Mouse (Mus musculus): ENCODE data around the gene Tmem262. TPM values are rescaled to one million over a fixed set of nuclear protein-coding genes. Genes with fewer than 3 reads are reported as not detected.

The Tmem262 gene
- total RNA-seq, 2 experiments from 2014 or later: not detected

Small RNA genes lying within 50 kb of the gene (microRNA-seq; reads per million reads assigned to microRNA genes)
- 3.9 to 4.4 reads per million in 2 experiments for gene Mir6988

Other genes starting within 250 kb of the Tmem262 start
- gene Frmd8, start 204.8 kb upstream of the Tmem262 start, total RNA-seq (2021): 10 to 100 TPM; 15.6 to 15.8 TPM
- gene Slc25a45, start 202.2 kb upstream of the Tmem262 start, total RNA-seq (2021): 1 to 10 TPM; 3.1 to 3.4 TPM
- gene Tigd3, start 185.9 kb upstream of the Tmem262 start, total RNA-seq (2021): 1 to 10 TPM; 3.4 TPM
- gene Dpf2, start 167.0 kb upstream of the Tmem262 start, total RNA-seq (2021): 10 to 100 TPM; 82.5 to 95.6 TPM
- 1 to 10 TPM; 6.3 to 6.4 TPM for gene Cdc42ep2, start 155.2 kb upstream of the Tmem262 start, total RNA-seq (2021)
- 1 to 10 TPM; 5.4 to 6.5 TPM for gene Pola2, start 115.8 kb upstream of the Tmem262 start, total RNA-seq (2021)
- gene Slc22a20, start 93.9 kb upstream of the Tmem262 start, total RNA-seq (2021): not detected
- 10 to 100 TPM; 20.5 to 21.9 TPM for gene Capn1, start 64.1 kb upstream of the Tmem262 start, total RNA-seq (2021)
- gene Syvn1, start 33.5 kb upstream of the Tmem262 start, total RNA-seq (2021): 10 to 100 TPM; 41.8 to 45.7 TPM
- 10 to 100 TPM; 43.1 to 47.4 TPM for gene Mrpl49, start 22.2 kb upstream of the Tmem262 start, total RNA-seq (2021)
- gene Fau, start 22.2 kb upstream of the Tmem262 start, total RNA-seq (2021): 100 to 1,000 TPM; 588 to 687 TPM
- 10 to 100 TPM; 38.0 to 41.5 TPM for gene Znhit2, start 18.8 kb upstream of the Tmem262 start, total RNA-seq (2021)
- gene Tm7sf2, start 11.7 kb upstream of the Tmem262 start, total RNA-seq (2021): 10 to 100 TPM; 27.8 to 28.8 TPM
- 10 to 100 TPM; 83.7 to 96.3 TPM for gene Vps51, start 2.8 kb upstream of the Tmem262 start, total RNA-seq (2021)
- not detected for gene Gm28374, start 2.2 kb downstream of the Tmem262 start, total RNA-seq (2021)
- gene Zfpl1, start 4.9 kb downstream of the Tmem262 start, total RNA-seq (2021): 10 to 100 TPM; 37.1 to 44.2 TPM
- gene Cdca5, start 5.0 kb downstream of the Tmem262 start, total RNA-seq (2021): under 1 TPM in 1 of 2 experiments, not detected in 1; 0.37 TPM
- not detected for gene AC131692.1, start 14.4 kb downstream of the Tmem262 start, total RNA-seq (2021)
- not detected for gene Naaladl1, start 25.7 kb downstream of the Tmem262 start, total RNA-seq (2021)
- 10 to 100 TPM; 15.5 to 17.9 TPM for gene Sac3d1, start 38.6 kb downstream of the Tmem262 start, total RNA-seq (2021)
- gene Snx15, start 48.3 kb downstream of the Tmem262 start, total RNA-seq (2021): 10 to 100 TPM; 36.7 to 40.7 TPM
- under 1 TPM; 0.45 to 0.69 TPM for gene Batf2, start 61.0 kb downstream of the Tmem262 start, total RNA-seq (2021)
- gene Arl2, start 61.5 kb downstream of the Tmem262 start, total RNA-seq (2021): 10 to 100 TPM; 75.5 to 76.1 TPM
- gene Majin, start 104.4 kb downstream of the Tmem262 start, total RNA-seq (2021): not detected
- not detected for gene Gpha2, start 146.3 kb downstream of the Tmem262 start, total RNA-seq (2021)
- 100 to 1,000 TPM; 137 to 146 TPM for gene Ppp2r5b, start 155.8 kb downstream of the Tmem262 start, total RNA-seq (2021)
- gene Atg2a, start 161.6 kb downstream of the Tmem262 start, total RNA-seq (2021): 10 to 100 TPM; 31.1 to 38.3 TPM
- gene Ehd1, start 196.7 kb downstream of the Tmem262 start, total RNA-seq (2021): 10 to 100 TPM; 84.9 to 88.6 TPM
- 1 to 10 TPM; 3.9 to 4.6 TPM for gene Cdc42bpg, start 226.4 kb downstream of the Tmem262 start, total RNA-seq (2021)

Measured in layer of hippocampus, postnatal 25 days (tissue).